Mouse (Mus musculus): ENCODE measurements around the gene Fermt1. TPM values are rescaled to one million over a fixed set of nuclear protein-coding genes. Genes with fewer than 3 reads are reported as not detected.

The Fermt1 gene
- polyA plus RNA-seq, 1 experiment: 1.6 TPM

DNA sequence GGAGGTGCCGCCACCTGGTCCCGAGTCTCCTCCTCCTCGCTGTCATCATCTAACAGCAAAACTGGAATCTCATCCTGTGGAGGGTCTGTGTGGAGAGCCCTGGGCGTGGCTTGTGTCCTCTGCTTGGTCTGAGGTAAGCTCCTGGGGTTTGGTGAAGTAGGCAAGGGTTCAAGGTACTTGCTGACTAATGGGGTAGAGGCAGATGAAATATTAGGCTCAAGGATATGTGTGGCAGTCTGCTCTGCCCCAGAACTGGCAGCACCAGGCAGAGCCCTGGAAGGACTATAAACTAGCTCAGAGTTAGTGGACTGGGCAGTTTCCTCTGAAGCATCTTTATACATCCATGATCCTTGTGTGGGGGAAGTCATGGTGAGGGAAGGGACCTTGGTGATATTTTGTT is 75.4 kb downstream of the Fermt1 start:
- no peak overlapping the region for H3K4me3 ChIP-seq (replicated peaks; ENCODE audit: extremely low read depth, low read depth, low read length)
- DNase-seq: no peak
- WGBS: 71% methylated on average over 4 of the region's 4 CpGs
- TF ChIP-seq POLR2A (IDR thresholded peaks at IDR 0.05; ENCODE audit: borderline replicate concordance, extremely low read depth, low read depth, low read length) (no peak), CTCF (IDR thresholded peaks at IDR 0.05; ENCODE audit: insufficient read depth, low read length) (no peak)
- no peaks in the 10 kb centered on the region for H3K4me1 ChIP-seq (ENCODE audit: control insufficient read depth, insufficient read depth, low read length)

DNA sequence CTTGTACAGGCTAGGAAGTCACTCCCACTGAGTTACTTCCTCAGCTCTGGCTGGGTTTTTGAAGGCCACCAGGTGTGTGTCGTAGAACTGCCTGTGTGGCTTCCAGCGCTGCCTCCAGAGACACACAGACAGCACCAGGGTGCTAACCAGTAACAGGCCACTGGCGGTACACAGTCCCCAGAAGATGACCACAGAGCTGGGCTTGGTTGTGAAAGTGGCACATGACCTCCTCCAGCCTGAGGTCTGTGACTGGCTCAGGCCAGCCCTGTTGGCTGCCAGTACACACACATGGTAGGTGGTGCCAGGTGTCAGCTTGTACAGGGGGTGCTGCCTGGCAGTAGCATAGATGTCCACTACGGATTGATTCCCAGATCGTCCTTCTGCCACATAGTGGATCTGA is 76.0 kb downstream of the Fermt1 start:
- TF ChIP-seq POLR2A (IDR thresholded peaks at IDR 0.05; ENCODE audit: borderline replicate concordance, extremely low read depth, low read depth, low read length) (no peak), CTCF (IDR thresholded peaks at IDR 0.05; ENCODE audit: insufficient read depth, low read length) (no peak)
- H3K4me3 ChIP-seq (replicated peaks; ENCODE audit: extremely low read depth, low read depth, low read length): no peak overlapping the region
- no peak for DNase-seq
- 89% methylated on average over 5 of the region's 5 CpGs for WGBS
- H3K4me1 ChIP-seq (ENCODE audit: control insufficient read depth, insufficient read depth, low read length): no peaks in the 10 kb centered on the region

DNA sequence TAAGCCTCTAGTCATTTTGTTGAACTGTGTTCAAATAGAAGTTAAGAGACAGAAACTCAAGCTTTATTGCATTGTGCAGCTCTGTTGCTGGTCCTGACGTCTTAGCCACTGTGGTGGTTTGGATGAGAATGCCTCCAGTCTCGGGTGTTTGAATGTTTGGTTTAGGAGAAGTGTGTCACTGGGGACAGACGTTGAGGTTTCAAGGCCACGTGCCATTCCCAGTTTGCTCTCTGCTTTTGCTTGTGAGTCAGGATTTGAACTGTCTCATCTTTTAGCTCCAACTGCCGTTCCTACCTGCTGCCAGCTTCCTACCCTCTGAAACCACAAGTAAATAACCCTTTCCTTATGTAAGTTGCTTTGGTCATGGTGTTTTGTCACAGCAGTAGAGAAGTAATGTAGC is 78.2 kb downstream of the Fermt1 start:
- 62% methylated on average over 5 of the region's 5 CpGs for WGBS
- no peak for DNase-seq
- no peak overlapping the region for H3K4me3 ChIP-seq (replicated peaks; ENCODE audit: extremely low read depth, low read depth, low read length)
- no peak for TF ChIP-seq CTCF (IDR thresholded peaks at IDR 0.05; ENCODE audit: insufficient read depth, low read length)
- TF ChIP-seq POLR2A (IDR thresholded peaks at IDR 0.05; ENCODE audit: borderline replicate concordance, extremely low read depth, low read depth, low read length): no peak
- H3K4me1 ChIP-seq (ENCODE audit: control insufficient read depth, insufficient read depth, low read length): no peaks in the 10 kb centered on the region

DNA sequence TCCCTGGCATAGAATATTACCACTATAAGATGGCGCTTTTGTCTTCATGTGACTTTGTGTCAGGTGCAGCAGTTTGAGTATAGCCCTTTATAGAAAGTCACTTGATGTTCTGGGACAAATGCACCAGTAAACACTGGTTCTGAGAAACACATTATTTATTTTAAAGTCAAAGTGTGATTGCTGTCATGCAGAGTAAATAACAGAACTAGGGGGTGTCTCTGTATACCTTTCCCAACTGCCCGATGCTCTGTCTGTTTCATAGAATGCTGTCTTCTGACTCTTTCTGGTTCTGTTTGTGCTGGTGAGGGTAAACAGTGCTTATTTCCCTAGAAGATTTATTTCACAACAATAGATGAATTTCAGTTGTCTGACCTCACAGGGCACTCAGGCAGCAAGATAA is 82.4 kb downstream of the Fermt1 start:
- no peak overlapping the region for H3K4me3 ChIP-seq (replicated peaks; ENCODE audit: extremely low read depth, low read depth, low read length)
- WGBS: 87% methylated on average over 2 of the region's 2 CpGs

DNA sequence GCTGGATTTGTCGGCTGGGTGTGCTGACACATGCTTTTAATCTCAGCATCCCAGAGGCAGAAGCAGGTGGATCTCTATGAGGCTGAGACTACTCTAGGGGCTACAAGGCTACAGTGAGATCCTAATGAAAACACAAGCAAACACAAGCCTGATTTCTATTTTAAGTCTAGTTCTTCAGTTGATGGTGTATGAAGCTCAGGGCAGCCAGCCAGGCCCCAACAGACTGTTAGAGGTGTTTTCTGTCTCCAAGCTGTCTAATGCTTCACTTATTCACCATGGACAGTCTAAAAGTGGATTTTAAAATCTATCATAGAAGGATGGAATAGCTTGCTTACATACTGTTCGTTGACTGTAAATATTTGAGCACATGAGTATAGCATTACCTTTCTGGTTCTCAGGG is 84.2 kb downstream of the Fermt1 start:
- DNase-seq: no peak
- TF ChIP-seq POLR2A (IDR thresholded peaks at IDR 0.05; ENCODE audit: borderline replicate concordance, extremely low read depth, low read depth, low read length) (no peak), CTCF (IDR thresholded peaks at IDR 0.05; ENCODE audit: insufficient read depth, low read length) (no peak)
- 84% methylated on average over 2 of the region's 2 CpGs for WGBS
- H3K4me1 ChIP-seq (ENCODE audit: control insufficient read depth, insufficient read depth, low read length): no peaks in the 10 kb centered on the region
- H3K4me3 ChIP-seq (replicated peaks; ENCODE audit: extremely low read depth, low read depth, low read length): no peak overlapping the region

More for the DNA sequence above, 82.4 kb downstream of the Fermt1 start:
- TF ChIP-seq POLR2A (IDR thresholded peaks at IDR 0.05; ENCODE audit: borderline replicate concordance, extremely low read depth, low read depth, low read length) (no peak), CTCF (IDR thresholded peaks at IDR 0.05; ENCODE audit: insufficient read depth, low read length) (no peak)
- H3K4me1 ChIP-seq (ENCODE audit: control insufficient read depth, insufficient read depth, low read length): no peaks in the 10 kb centered on the region
- no peak for DNase-seq

DNA sequence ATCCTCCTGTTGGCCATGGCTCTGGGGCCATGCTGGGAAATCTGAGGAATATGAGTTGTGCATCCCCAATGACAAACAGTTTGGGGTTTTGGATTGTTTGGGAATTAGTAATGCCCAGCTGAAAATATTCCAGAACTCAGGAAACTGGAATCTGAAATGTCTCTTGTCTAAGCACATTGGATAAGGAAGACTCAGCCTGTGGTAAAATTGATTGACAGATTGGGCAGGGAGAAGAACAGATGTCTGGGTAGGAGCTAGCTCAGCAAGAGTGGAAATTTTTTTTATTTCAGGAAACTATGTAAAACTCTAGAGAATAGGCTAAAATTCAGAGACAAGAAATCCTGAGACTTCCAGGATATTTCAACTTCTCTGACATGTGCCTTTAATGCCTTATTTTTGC is 85.3 kb downstream of the Fermt1 start:
- TF ChIP-seq CTCF (IDR thresholded peaks at IDR 0.05; ENCODE audit: insufficient read depth, low read length) (no peak), POLR2A (IDR thresholded peaks at IDR 0.05; ENCODE audit: borderline replicate concordance, extremely low read depth, low read depth, low read length) (no peak)
- Histone ChIP-seq H3K4me1 (ENCODE audit: control insufficient read depth, insufficient read depth, low read length) (no peaks in the 10 kb centered on the region), H3K4me3 (replicated peaks; ENCODE audit: extremely low read depth, low read depth, low read length) (no peak overlapping the region)
- DNase-seq: no peak

DNA sequence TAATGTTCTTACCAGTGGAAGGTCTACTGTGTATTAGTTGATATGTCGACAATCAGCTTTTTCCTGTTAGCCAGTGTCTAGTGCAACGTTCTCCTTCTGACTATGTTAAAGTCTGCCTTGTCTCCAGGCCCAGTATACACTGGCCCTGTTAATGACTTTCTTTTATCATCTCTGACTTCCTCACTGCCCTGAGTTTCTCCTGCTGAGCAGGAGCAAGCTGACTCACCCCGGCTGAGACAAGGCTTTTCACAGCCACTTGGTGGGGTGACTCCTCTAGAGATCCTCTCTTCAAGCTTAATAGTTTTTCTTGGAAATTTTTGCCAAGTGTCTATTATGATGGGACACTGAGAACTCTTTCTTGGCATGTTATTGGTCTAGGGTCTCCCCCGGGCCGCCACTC is 89.4 kb downstream of the Fermt1 start:
- TF ChIP-seq POLR2A (IDR thresholded peaks at IDR 0.05; ENCODE audit: borderline replicate concordance, extremely low read depth, low read depth, low read length) (no peak), CTCF (IDR thresholded peaks at IDR 0.05; ENCODE audit: insufficient read depth, low read length) (no peak)
- no peak for DNase-seq
- Histone ChIP-seq H3K4me1 (ENCODE audit: control insufficient read depth, insufficient read depth, low read length) (no peaks in the 10 kb centered on the region), H3K4me3 (replicated peaks; ENCODE audit: extremely low read depth, low read depth, low read length) (no peak overlapping the region)
- WGBS: 77% methylated on average over 5 of the region's 5 CpGs

Other genes with a start within 250 kb of the Fermt1 start
- 0.07 and 0.31 TPM in 2 replicates for gene Chgb, start 164.6 kb downstream of the Fermt1 start, polyA plus RNA-seq (2012; rRNA removed)
- gene Trmt6, start 129.9 kb downstream of the Fermt1 start, polyA plus RNA-seq (2012; rRNA removed): 1.7 and 3.3 TPM in 2 replicates
- gene Mcm8, start 129.8 kb downstream of the Fermt1 start, polyA plus RNA-seq (2012; rRNA removed): 0.57 and 0.78 TPM in 2 replicates
- 17.8 and 23.5 TPM in 2 replicates for gene Crls1, start 99.2 kb downstream of the Fermt1 start, polyA plus RNA-seq (2012; rRNA removed)
- gene Lrrn4, start 65.0 kb downstream of the Fermt1 start, polyA plus RNA-seq (2012; rRNA removed): 30.2 and 38.2 TPM in 2 replicates

Measured in lung, adult 2 months (tissue).